Mouse (Mus musculus) lung, postnatal 25 days (tissue): ENCODE measurements around the gene Calr4.

Experiments
- DNase-seq: peaks from one replicate; pipeline ENCODE4 v3.0.0; 2022; ENCODE audit warnings: low spot score

Gene Calr4

GRCm38 (mm10) chr4:109234185-109234584, at the start of gene Calr4:
Gene Calr4, plus strand, starts transcription at chr4:109234485.
- DNase-seq: no peak

- DNase-seq: no peak
These were observed 48.5 kb upstream of the Calr4 start for GRCm38 (mm10) chr4:109185616-109186405.

- no peak for DNase-seq
These were observed 42.7 kb upstream of the Calr4 start for GRCm38 (mm10) chr4:109191598-109191997.

GRCm38 (mm10) chr4:109193886-109194285, 40.4 kb upstream of the Calr4 start:
- DNase-seq: no peak

- DNase-seq: no peak
These were observed 38.2 kb upstream of the Calr4 start for GRCm38 (mm10) chr4:109195900-109196629.

GRCm38 (mm10) chr4:109199069-109199468, 35.2 kb upstream of the Calr4 start:
- DNase-seq: no peak

GRCm38 (mm10) chr4:109201582-109202424, 32.5 kb upstream of the Calr4 start, which contains the start of gene Osbpl9:
Gene Osbpl9, minus strand, starts transcription at chr4:109202272.
- peak; percentile 98 for DNase-seq

- no peak for DNase-seq
These were observed 30.4 kb upstream of the Calr4 start for GRCm38 (mm10) chr4:109203931-109204330.

GRCm38 (mm10) chr4:109204416-109204815, 29.9 kb upstream of the Calr4 start:
- peak; percentile 65 for DNase-seq

- no peak for DNase-seq
These were observed 26.8 kb upstream of the Calr4 start for GRCm38 (mm10) chr4:109207524-109207923.

- no peak for DNase-seq
These were observed 24.0 kb upstream of the Calr4 start for GRCm38 (mm10) chr4:109210253-109210652.

- DNase-seq: no peak
These were observed 23.4 kb upstream of the Calr4 start for GRCm38 (mm10) chr4:109210881-109211280.

GRCm38 (mm10) chr4:109213986-109214385, 20.3 kb upstream of the Calr4 start:
- no peak for DNase-seq

- DNase-seq: no peak
These were observed 16.3 kb upstream of the Calr4 start for GRCm38 (mm10) chr4:109218008-109218407.

GRCm38 (mm10) chr4:109220441-109220940, 13.8 kb upstream of the Calr4 start:
- DNase-seq: no peak

- no peak for DNase-seq
These were observed 12.3 kb upstream of the Calr4 start for GRCm38 (mm10) chr4:109222001-109222400.

- DNase-seq: peak; percentile 75
These were observed 9.3 kb upstream of the Calr4 start for GRCm38 (mm10) chr4:109224762-109225552.

GRCm38 (mm10) chr4:109225606-109226005, 8.7 kb upstream of the Calr4 start:
- no peak for DNase-seq

- no peak for DNase-seq
These were observed 8.2 kb upstream of the Calr4 start for GRCm38 (mm10) chr4:109226071-109226470.

GRCm38 (mm10) chr4:109229766-109230279, 4.5 kb upstream of the Calr4 start:
- no peak for DNase-seq

GRCm38 (mm10) chr4:109234806-109235350, 593 bp downstream of the Calr4 start:
- no peak for DNase-seq
